Mouse (Mus musculus): Measurements from ENCODE around the gene Arl14.
"Not testable (repeated sequence)": the region's sequence is repeated elsewhere in the genome, so short reads cannot be mapped to it uniquely, and the experiment has no call there.

Gene Arl14

DNA sequence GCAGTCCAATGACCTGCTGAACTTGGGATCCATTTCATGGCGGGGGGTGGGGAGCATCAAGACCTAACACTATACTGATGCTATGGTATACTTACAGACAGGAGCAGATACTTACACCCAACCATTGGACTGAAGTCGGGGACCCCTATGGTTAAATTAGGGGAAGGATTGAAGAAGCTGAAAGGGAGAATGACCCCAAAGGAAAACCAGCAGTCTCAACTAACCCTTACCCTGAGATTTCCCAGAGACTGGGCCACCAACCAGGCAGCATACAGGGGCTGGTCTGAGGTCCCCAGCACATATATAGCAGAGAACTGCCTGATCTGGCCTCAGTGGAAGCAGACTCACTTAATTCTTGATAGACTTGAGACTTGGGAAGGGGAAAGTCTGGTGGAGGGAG lies 10.0 kb upstream of the Arl14 start:
- DNase-seq (ENCODE audit: extremely low spot score, low spot score) = no peak

- DNase-seq (ENCODE audit: extremely low spot score, low spot score) = no peak
Observed at GRCm38 (mm10) chr3:69213465-69213864, 8.8 kb upstream of the Arl14 start.

GRCm38 (mm10) chr3:69214566-69214965 lies 7.7 kb upstream of the Arl14 start:
- no peak for DNase-seq (ENCODE audit: extremely low spot score, low spot score)

DNA sequence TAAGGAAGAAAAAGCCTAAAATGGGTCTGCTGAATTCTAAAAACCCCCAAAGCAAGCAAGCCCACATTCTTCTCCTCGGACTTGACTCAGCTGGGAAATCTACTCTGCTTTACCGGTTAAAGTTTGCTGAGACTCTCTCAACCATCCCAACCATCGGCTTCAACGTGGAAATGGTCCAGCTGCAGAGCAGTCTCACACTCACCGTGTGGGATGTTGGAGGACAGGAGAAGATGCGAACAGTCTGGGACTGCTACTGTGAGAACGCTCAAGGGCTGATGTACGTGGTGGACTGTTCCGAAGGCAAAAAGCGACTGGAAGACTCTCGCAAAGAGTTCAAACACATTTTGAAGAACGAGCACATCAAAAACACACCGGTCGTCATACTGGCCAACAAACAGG lies 282 bp downstream of the Arl14 start:
- DNase-seq (ENCODE audit: extremely low spot score, low spot score) = no peak

DNA sequence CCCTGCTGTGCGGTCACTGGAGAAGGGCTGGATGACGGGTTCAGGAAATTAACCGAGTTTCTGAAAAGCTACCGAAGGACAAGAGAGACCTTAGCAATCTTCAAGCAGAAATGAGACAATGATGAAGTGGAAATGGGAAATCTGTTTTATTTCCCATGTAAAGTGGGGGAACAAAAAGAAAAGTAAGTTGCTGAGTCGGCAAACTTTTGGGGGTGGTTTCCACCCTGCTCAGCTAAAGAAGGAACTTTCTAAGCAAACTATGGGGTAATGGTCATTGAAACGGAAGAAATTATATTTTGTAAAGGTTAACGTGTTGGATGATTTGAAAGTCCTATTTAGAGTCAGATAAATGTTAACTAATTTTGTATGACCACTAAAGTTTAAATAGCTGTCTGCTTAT lies 768 bp downstream of the Arl14 start:
- DNase-seq (ENCODE audit: extremely low spot score, low spot score) = no peak

- DNase-seq (ENCODE audit: extremely low spot score, low spot score) = no peak
Observed at GRCm38 (mm10) chr3:69223666-69224065, 1.4 kb downstream of the Arl14 start.

DNA sequence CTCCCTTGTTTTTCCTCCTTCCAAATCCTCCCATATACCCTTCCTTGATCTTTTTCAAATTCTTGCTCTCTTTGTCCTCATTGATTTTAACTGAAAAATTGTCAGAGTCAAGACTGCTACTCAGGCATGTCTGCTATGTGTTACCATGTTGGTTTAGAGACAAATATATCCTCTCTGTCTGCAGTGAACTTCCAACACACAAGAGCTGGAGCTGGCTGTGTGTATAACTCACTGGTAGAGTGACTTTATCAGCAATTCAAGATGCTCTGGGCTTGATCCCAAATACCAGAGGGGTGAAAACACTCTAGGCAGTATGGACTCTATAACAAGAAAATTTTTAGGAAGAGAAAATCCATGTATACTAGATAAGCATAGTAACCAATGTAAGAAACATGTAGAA lies 2.8 kb downstream of the Arl14 start:
- DNase-seq (ENCODE audit: extremely low spot score, low spot score) = no peak

GRCm38 (mm10) chr3:69226496-69226895 lies 4.3 kb downstream of the Arl14 start:
- no peak for DNase-seq (ENCODE audit: extremely low spot score, low spot score)

DNA sequence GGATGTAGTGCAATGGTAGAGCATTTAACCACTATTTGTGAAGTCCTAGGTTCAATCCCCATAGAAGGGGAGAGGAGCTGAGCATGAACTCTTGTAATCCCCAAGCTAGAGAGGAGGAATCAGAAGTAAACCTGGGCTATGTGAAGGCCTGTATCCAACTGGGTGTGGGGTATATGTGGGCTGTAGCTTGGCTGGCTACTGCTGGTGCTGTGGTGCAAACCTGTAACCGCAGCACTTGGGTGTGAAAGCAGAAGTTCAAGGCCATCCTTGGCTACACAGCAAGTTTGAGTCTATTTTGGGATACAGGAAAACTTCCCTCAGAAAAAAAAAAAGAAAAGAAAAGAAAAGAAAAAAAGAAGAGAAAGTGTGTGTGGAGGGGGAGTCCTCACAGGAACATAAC lies 5.8 kb downstream of the Arl14 start:
- DNase-seq (ENCODE audit: extremely low spot score, low spot score) = no peak

GRCm38 (mm10) chr3:69231522-69232138 lies 9.4 kb downstream of the Arl14 start:
- no peak for DNase-seq (ENCODE audit: extremely low spot score, low spot score)

- not testable (repeated sequence) for DNase-seq (ENCODE audit: extremely low spot score, low spot score)
Observed at GRCm38 (mm10) chr3:69233552-69234189, 11.5 kb downstream of the Arl14 start.

- no peak for DNase-seq (ENCODE audit: extremely low spot score, low spot score)
Observed at GRCm38 (mm10) chr3:69234525-69234924, 12.3 kb downstream of the Arl14 start.

GRCm38 (mm10) chr3:69235806-69236205 lies 13.6 kb downstream of the Arl14 start:
- DNase-seq (ENCODE audit: extremely low spot score, low spot score) = no peak

- no peak for DNase-seq (ENCODE audit: extremely low spot score, low spot score)
Observed at GRCm38 (mm10) chr3:69236491-69236890, 14.3 kb downstream of the Arl14 start.

GRCm38 (mm10) chr3:69238141-69238851 lies 16.1 kb downstream of the Arl14 start:
- peak; percentile 58 for DNase-seq (ENCODE audit: extremely low spot score, low spot score)

- no peak for DNase-seq (ENCODE audit: extremely low spot score, low spot score)
Observed at GRCm38 (mm10) chr3:69239246-69239645, 17.0 kb downstream of the Arl14 start.

DNA sequence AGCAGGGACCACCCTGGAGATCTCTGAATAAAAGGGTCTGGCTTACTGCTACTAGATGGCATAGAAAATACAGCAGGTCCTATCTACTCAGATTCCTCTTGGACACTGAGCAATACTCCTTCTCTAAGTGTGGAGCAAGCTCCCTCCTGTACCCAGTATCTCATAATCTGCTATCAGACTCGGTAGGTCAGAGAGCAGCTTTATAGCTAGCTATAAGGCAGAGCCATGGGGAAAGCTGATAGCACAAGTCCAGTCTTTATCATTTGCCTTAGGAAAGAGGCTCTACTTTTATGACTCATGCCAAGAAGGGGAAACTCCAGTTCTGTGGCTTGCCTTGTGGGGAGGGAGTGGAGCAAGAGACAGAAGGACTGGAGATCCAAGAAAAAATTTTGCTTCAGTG lies 18.8 kb downstream of the Arl14 start:
- no peak for DNase-seq (ENCODE audit: extremely low spot score, low spot score)

GRCm38 (mm10) chr3:69253096-69253866 lies 31.1 kb downstream of the Arl14 start:
- no peak for DNase-seq (ENCODE audit: extremely low spot score, low spot score)

DNA sequence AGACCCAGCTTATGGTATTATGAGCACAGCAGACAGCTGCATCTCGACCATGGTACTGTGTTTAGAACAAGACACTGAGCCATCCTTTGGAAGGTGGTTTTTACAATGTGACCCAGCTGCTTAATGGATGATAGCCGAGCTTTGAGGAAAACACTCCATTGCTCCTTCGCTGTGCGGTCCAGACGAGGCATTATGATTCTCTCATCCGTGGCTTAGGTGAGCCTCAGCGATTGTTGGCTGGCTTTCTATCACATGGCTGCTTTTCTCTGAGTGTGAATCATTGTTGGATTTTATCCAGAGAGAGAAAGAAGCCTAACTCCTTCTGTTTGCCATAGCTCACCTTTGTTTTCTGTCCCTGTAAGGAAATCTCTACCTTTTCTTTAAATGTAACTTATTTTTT lies 32.5 kb downstream of the Arl14 start:
- no peak for DNase-seq (ENCODE audit: extremely low spot score, low spot score)

DNA sequence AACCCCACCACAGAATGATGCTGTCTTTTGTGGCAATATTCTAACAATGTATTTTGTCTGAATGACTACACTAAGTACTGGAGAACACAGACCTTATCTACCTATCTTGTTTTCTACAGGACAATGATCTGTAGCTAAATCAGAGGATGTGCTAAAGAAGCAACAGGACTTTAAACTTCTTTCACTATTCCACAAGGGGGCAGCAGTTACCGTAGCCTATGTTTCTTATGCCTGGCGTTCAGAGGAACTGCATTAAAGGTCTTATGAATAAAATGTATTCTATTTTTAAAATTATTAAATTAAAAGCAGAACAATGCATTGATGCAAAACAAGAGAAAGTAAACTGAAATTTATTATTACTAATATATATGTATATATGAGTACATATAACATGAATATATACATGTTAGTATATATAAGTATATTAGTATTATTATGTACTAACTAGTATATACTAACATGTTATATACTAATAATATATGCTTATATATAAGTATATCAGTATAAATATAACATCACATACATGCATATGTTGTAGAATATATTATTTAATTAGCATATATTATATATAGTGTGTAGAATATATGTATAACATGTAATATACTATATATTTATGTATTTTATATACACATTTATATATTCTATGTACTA lies 35.0 kb downstream of the Arl14 start:
- no peak for DNase-seq (ENCODE audit: extremely low spot score, low spot score)

- DNase-seq (ENCODE audit: extremely low spot score, low spot score) = no peak
Observed at GRCm38 (mm10) chr3:69263010-69263643, 40.9 kb downstream of the Arl14 start.
